8 mouse cellular contexts compared by ENCODE assay signal in the genomic region with DNA sequence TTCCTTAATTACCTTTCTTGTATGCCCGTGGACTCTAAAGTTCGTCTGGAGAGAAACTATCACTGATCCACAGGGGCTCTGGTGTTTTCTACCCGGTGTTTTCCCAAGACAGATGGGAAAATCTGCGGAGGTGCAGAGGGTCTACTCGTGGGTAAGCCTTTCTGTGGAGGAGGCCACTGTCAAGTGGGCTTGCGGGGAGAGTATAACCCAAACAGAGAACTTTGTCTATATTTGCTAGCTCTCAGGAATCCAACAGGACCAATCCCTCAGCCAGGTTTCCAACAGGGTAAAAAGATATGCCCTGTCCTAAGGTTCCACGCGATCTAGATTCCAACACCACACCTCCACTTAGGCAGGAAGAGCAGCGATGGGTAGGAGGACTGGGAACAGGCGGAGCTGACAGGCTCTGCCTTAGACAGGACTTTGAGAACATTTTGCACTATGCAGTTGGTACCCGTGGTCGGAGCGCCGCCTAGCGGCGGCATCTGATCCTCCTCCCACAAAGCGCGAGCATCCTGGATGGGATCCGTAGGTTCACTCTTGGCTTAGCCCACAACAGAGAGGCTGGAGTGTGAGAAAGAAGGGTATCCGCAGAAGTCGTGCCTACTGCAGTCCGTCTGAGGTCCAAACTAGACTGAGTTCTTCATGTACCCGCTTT. TPM values are rescaled to one million over a fixed set of nuclear protein-coding genes. Genes with fewer than 3 reads are reported as not detected.
A peak's percentile ranks its signal among the peaks of the same experiment; 100 is the strongest.
DNase-seq lines count a peak whose midpoint lies in the region; ATAC-seq and TF ChIP-seq lines count a peak whose summit lies in the region.

No protein-coding gene starts in this region.

- H3K4me1 ChIP-seq in kidney, adult 2 months (ENCODE audit: control insufficient read depth, insufficient read depth, low read length) = no peaks in the 10 kb centered on the region
- H3K4me1 ChIP-seq in limb, embryonic 13.5 days = peaks cover 9% of the 10 kb centered on the region
- 0 out of 2 replicates have a peak, but pooled peaks cover 2% of the 10 kb centered on the region for H3K4me1 ChIP-seq in testis, adult 2 months (ENCODE audit: control insufficient read depth, insufficient read depth, low read length)

- H3K4me2 ChIP-seq in limb, embryonic 13.5 days (replicated peaks) = no peak overlapping the region

- TF ChIP-seq POLR2A in kidney, adult 2 months (IDR thresholded peaks at IDR 0.05; ENCODE audit: low read depth, low read length) = no peak
- TF ChIP-seq POLR2A in testis, adult 2 months (IDR thresholded peaks at IDR 0.05; ENCODE audit: control insufficient read depth, low read depth, low read length) = no peak

- no peaks in the 10 kb centered on the region for H3K36me3 ChIP-seq in kidney, adult 2 months (ENCODE audit: control insufficient read depth, insufficient read depth, low read length)
- H3K36me3 ChIP-seq in limb, embryonic 13.5 days = no peaks in the 10 kb centered on the region
- no peaks in the 10 kb centered on the region for H3K36me3 ChIP-seq in testis, adult 2 months (ENCODE audit: control insufficient read depth, insufficient read depth, low read length)

- no peak overlapping the region for H3K9ac ChIP-seq in limb, embryonic 13.5 days

- WGBS in kidney, adult 2 months = 19% methylated on average over 23 of the region's 23 CpGs
- WGBS in limb, embryonic 13.5 days = 18% methylated on average over 23 of the region's 23 CpGs

- H3K9me3 ChIP-seq in limb, embryonic 13.5 days = no peaks in the 10 kb centered on the region

- H3K27me3 ChIP-seq in kidney, adult 2 months (replicated peaks; ENCODE audit: control insufficient read depth, insufficient read depth, low read length) = no peaks in the 10 kb centered on the region
- peaks cover 23% of the 10 kb centered on the region for H3K27me3 ChIP-seq in limb, embryonic 13.5 days
- H3K27me3 ChIP-seq in testis, adult 2 months (ENCODE audit: control insufficient read depth, insufficient read depth, low read length) = no peaks in the 10 kb centered on the region

- TF ChIP-seq CTCF in kidney, adult 2 months (conservative IDR thresholded peaks at IDR 0.05; ENCODE audit: insufficient read depth, insufficient read length, low read depth, low read length) = peak; percentile 73
- TF ChIP-seq CTCF in testis, adult 2 months (IDR thresholded peaks at IDR 0.05; ENCODE audit: control insufficient read depth, insufficient read depth, insufficient replicate concordance, low read depth, low read length) = peak; percentile 85

- H3K4me3 ChIP-seq in kidney, adult 2 months (ENCODE audit: insufficient read depth, low read depth, low read length) = no peak overlapping the region
- no peak overlapping the region for H3K4me3 ChIP-seq in limb, embryonic 13.5 days
- H3K4me3 ChIP-seq in testis, adult 2 months (ENCODE audit: control insufficient read depth, low read depth, low read length) = no peak overlapping the region

- peak; percentile 66 for DNase-seq in A20 (ENCODE audit: low read depth, low spot score)
- peak; percentile 46 to 50 for DNase-seq in adrenal gland, adult 18-20 months (ENCODE audit: low spot score in 2 of 2)
- peak; percentile 88 for DNase-seq in embryo, embryonic 11 days
- peak; percentile 72 for DNase-seq in kidney, adult 2 months
- DNase-seq in naive thymus-derived CD4-positive, alpha-beta T cell, adult 2 months (ENCODE audit: low read depth) = peak; percentile 60

- H3K27ac ChIP-seq in kidney, adult 2 months (ENCODE audit: insufficient read depth, low read depth, low read length) = no peak overlapping the region
- H3K27ac ChIP-seq in limb, embryonic 13.5 days = no peak overlapping the region
- no peak overlapping the region for H3K27ac ChIP-seq in testis, adult 2 months (ENCODE audit: control insufficient read depth, insufficient read depth, low read depth, low read length)

- peak; percentile 74 for ATAC-seq in granulocyte monocyte progenitor cell, adult 5-6 weeks (replicated peaks; ENCODE audit: poor library complexity, severe bottlenecking)
- ATAC-seq in limb, embryonic 13.5 days (ENCODE audit: low FRiP score, low read depth) = peak; percentile 88

RNA-seq across cellular contexts. Expression of gene Erv3, which starts 46.9 kb away (rescaled TPM):
- not detected for total RNA-seq in adrenal gland, adult 18-20 months (2021)
- not detected in 2 replicates for total RNA-seq in granulocyte monocyte progenitor cell, adult 5-6 weeks (2014; fragmentation: Nextera tagmentation)
- total RNA-seq in granulocyte monocyte progenitor cell, adult 5-6 weeks (2017) = not detected in 2 replicates
- polyA plus RNA-seq in kidney, adult 2 months (2012; rRNA removed) = not detected in 2 replicates
- polyA plus RNA-seq in limb, embryonic 13.5 days (2015; fragmentation: Nextera tagmentation; extraction: Ambion mirVana) = not detected in 2 replicates
- 0.18 and 0.38 TPM in 2 replicates for polyA plus RNA-seq in testis, adult 2 months (2012; rRNA removed)
